Mouse (Mus musculus) MEL (cell line): ENCODE measurements around the gene St6galnac4. TPM values are rescaled to one million over a fixed set of nuclear protein-coding genes. Genes with fewer than 3 reads are reported as not detected.

ENCODE experiments used
- DNase-seq: peaks from one replicate; pipeline ENCODE4 v3.0.0; 2011; ENCODE audit warnings: low read depth, low spot score
- H3K27ac ChIP-seq: 2 replicates; pipeline ENCODE4 v1.5.1; 2012; ENCODE audit warnings: low read depth, mild to moderate bottlenecking, control low read depth, low read length, moderate library complexity; ENCODE audit not compliant: control insufficient read depth
- H3K27me3 ChIP-seq, 2 experiments: fragments of 150-350 bp in 1 of 2; sonication (generic) in 1 of 2; 2 replicates each; pipeline ENCODE4 v1.6.1; 2012; ENCODE audit warnings: low read length in 2 of 2, mild to moderate bottlenecking in 2 of 2, improper control_type of control experiment in 1 of 2, moderate library complexity in 1 of 2; ENCODE audit not compliant: insufficient read depth in 2 of 2, control insufficient read depth in 1 of 2
- H3K36me3 ChIP-seq, 2 experiments: 2 replicates each; pipeline ENCODE4 v1.6.1; 2012 to 2014; ENCODE audit warnings: low read length in 2 of 2, improper control_type of control experiment in 1 of 2, inconsistent platforms in 1 of 2, mild to moderate bottlenecking in 1 of 2; ENCODE audit not compliant: insufficient read depth in 2 of 2, control insufficient read depth in 1 of 2
- H3K4me1 ChIP-seq, 2 experiments: fragments of 150-350 bp in 1 of 2; sonication (generic) in 1 of 2; 2 replicates each; pipeline ENCODE4 v1.6.1; 2012; ENCODE audit warnings: low read length in 2 of 2, improper control_type of control experiment in 1 of 2, mild to moderate bottlenecking in 1 of 2; ENCODE audit not compliant: insufficient read depth in 2 of 2, control insufficient read depth in 1 of 2
- H3K4me3 ChIP-seq, 2 experiments: fragments of 150-350 bp in 1 of 2; sonication (generic) in 1 of 2; 2 replicates each; pipeline ENCODE4 v1.5.1; 2012; ENCODE audit warnings: low read depth in 2 of 2, low read length in 2 of 2, mild to moderate bottlenecking in 2 of 2, moderate library complexity in 2 of 2, control low read depth in 1 of 2, improper control_type of control experiment in 1 of 2; ENCODE audit not compliant: control insufficient read depth in 1 of 2, insufficient read depth in 1 of 2
- H3K79me2 ChIP-seq: 2 replicates; pipeline ENCODE4 v1.6.1; 2012; ENCODE audit warnings: mild to moderate bottlenecking, low read length, moderate library complexity; ENCODE audit not compliant: control insufficient read depth, poor library complexity, insufficient read depth
- H3K9ac ChIP-seq: 2 replicates; pipeline ENCODE4 v1.6.1; 2012; ENCODE audit warnings: low read depth, mild to moderate bottlenecking, control low read depth, low read length, moderate library complexity; ENCODE audit not compliant: control insufficient read depth, poor library complexity, severe bottlenecking
- H3K9me3 ChIP-seq: fragments of 150-350 bp; sonication (generic); replicated peaks from 2 replicates; pipeline ENCODE4 v1.6.1; 2012; ENCODE audit warnings: mild to moderate bottlenecking, low read length, improper control_type of control experiment, moderate library complexity; ENCODE audit not compliant: insufficient read depth
- E2F4 ChIP-seq: IDR thresholded peaks from 2 replicates; pipeline ENCODE4 v1.6.1; 2011; ENCODE audit warnings: low read depth, low read length, improper control_type of control experiment, borderline replicate concordance
- ELF1 ChIP-seq: IDR thresholded peaks from 2 replicates; pipeline ENCODE4 v1.6.1; 2014; ENCODE audit warnings: low read depth, mild to moderate bottlenecking, inconsistent platforms, low read length, improper control_type of control experiment, moderate library complexity
- ETS1 ChIP-seq: IDR thresholded peaks from 2 replicates; pipeline ENCODE4 v1.6.1; 2012; ENCODE audit warnings: low read depth, mild to moderate bottlenecking, inconsistent platforms, low read length, improper control_type of control experiment, moderate library complexity
- GABPA ChIP-seq: IDR thresholded peaks from 2 replicates; pipeline ENCODE4 v1.6.1; 2012; ENCODE audit warnings: low read depth, mild to moderate bottlenecking, inconsistent platforms, low read length, improper control_type of control experiment, moderate library complexity
- GATA1 ChIP-seq: IDR thresholded peaks from 2 replicates; pipeline ENCODE4 v1.6.1; 2011; ENCODE audit warnings: low read depth, low read length, improper control_type of control experiment
- HCFC1 ChIP-seq: IDR thresholded peaks from 2 replicates; pipeline ENCODE4 v1.6.1; 2012; ENCODE audit warnings: low read depth, mild to moderate bottlenecking, inconsistent platforms, low read length, improper control_type of control experiment, moderate library complexity
- MAX ChIP-seq: IDR thresholded peaks from 2 replicates; pipeline ENCODE4 v1.6.1; 2011; ENCODE audit warnings: low read length, improper control_type of control experiment
- MAZ ChIP-seq: IDR thresholded peaks from 2 replicates; pipeline ENCODE4 v1.6.1; 2012; ENCODE audit warnings: low read depth, mild to moderate bottlenecking, inconsistent platforms, low read length, improper control_type of control experiment
- MXI1 ChIP-seq: IDR thresholded peaks from 2 replicates; pipeline ENCODE4 v1.6.1; 2011; ENCODE audit warnings: mild to moderate bottlenecking, low read depth, low read length, improper control_type of control experiment
- MYC ChIP-seq: IDR thresholded peaks from 2 replicates; pipeline ENCODE4 v1.6.1; 2011; ENCODE audit warnings: low read depth, mild to moderate bottlenecking, low read length, improper control_type of control experiment, moderate library complexity
- NRF1 ChIP-seq: IDR thresholded peaks from 2 replicates; pipeline ENCODE4 v1.6.1; 2014; ENCODE audit warnings: low read depth, mild to moderate bottlenecking, inconsistent platforms, low read length, improper control_type of control experiment, moderate library complexity; ENCODE audit not compliant: poor library complexity, insufficient read depth, severe bottlenecking
- POLR2A ChIP-seq, 2 experiments: IDR thresholded peaks; 2 replicates each; pipeline ENCODE4 v1.6.1; 2011 to 2012; ENCODE audit warnings: low read length in 2 of 2, mild to moderate bottlenecking in 2 of 2, control low read depth in 1 of 2, improper control_type of control experiment in 1 of 2, low read depth in 1 of 2, moderate library complexity in 1 of 2; ENCODE audit not compliant: control insufficient read depth in 1 of 2, insufficient read depth in 1 of 2, poor library complexity in 1 of 2
- POLR2AphosphoS2 ChIP-seq: IDR thresholded peaks from 2 replicates; pipeline ENCODE4 v1.6.1; 2011; ENCODE audit warnings: low read length, improper control_type of control experiment
- POLR2AphosphoS5 ChIP-seq: IDR thresholded peaks from 2 replicates; pipeline ENCODE4 v1.6.1; 2012; ENCODE audit warnings: low read depth, borderline replicate concordance, mild to moderate bottlenecking, inconsistent platforms, low read length, moderate library complexity, mixed read lengths
- SIN3A ChIP-seq: IDR thresholded peaks from 2 replicates; pipeline ENCODE4 v1.6.1; 2012; ENCODE audit warnings: low read length, improper control_type of control experiment, inconsistent platforms
- SMC3 ChIP-seq: IDR thresholded peaks from 2 replicates; pipeline ENCODE4 v1.6.1; 2011; ENCODE audit warnings: low read depth, low read length, improper control_type of control experiment
- ZC3H11A ChIP-seq: IDR thresholded peaks from 2 replicates; pipeline ENCODE4 v1.6.1; 2012; ENCODE audit warnings: low read depth, mild to moderate bottlenecking, inconsistent platforms, low read length, improper control_type of control experiment
- ZKSCAN1 ChIP-seq: IDR thresholded peaks from 2 replicates; pipeline ENCODE4 v1.6.1; 2012; ENCODE audit warnings: low read depth, mild to moderate bottlenecking, inconsistent platforms, low read length, improper control_type of control experiment, moderate library complexity
- polyA plus RNA-seq, 2 experiments: library from polyadenylated mRNA; stranded (reverse) in 1 of 2; unstranded in 1 of 2; fragments of >175 nt in 1 of 2; fragments of >200 nt in 1 of 2; gene quantifications; 2 replicates each; pipeline versions ENCODE4 v1.2.1 to v1.2.4; 2012; ENCODE audit warnings: low replicate concordance in 2 of 2, low read depth in 1 of 2; ENCODE audit not compliant: insufficient read length in 2 of 2, insufficient read depth in 1 of 2, missing spikeins in 1 of 2
- total RNA-seq: library from RNA; depleted of rRNA; stranded (reverse); fragments of 300-350 nt; gene quantifications from 2 replicates; pipeline ENCODE4 v1.2.3, GENCODE M21; 2012

St6galnac4 gene
- total and polyA plus RNA-seq, 3 experiments = 58.3 to 109 TPM; not detected in 1

DNA sequence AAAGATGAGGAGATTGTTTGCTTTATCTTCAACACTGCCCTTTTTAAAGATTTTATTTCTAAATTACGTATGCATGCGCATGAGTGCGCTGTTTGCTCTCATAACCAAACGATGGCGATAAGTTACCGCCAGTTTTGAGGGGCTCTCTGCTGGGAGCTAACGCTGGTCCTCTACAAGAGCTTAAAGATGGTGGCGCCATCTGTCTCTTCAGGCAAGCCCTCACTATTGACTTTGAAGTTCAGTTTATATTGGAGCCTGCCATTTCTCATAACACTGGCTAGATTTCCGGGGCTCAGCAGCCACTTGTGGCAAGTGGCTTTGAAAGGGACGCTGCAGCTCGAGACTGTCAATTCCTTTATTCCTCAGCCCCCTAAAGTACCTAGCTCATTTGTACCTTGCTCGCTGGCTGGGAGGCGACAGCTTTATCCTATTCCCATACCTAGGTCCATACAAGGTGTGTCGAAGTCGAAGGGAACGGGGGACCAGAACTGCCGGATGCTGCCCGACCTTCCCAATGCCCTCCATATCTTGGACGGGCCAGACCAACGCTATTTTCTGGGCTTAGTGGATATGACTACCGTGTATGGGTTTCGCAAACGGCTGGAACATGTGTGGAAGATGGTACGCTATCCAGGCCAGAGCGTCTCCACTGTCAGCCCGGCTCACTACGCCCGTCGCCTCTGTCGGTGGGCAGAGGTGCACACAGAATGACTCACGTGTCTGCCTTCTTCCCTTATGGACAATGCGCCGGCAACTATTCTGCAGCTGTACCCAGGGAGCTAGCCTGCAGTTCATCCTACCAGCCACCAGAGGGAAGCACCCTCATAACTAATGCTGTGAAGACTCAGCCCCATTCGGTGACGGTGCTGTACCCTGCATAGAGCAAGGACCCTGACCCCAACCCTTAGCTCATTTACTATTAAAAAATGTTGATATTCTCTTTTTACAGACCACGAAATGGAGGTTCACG lies 3.8 kb upstream of the St6galnac4 start (continued):
- TF ChIP-seq ZKSCAN1 (no peak), MAX (peak; percentile 84), SMC3 (peak; percentile 79), ZC3H11A (peak; percentile 64), POLR2A (IDR thresholded peaks at IDR 0.05; ENCODE audit: control insufficient read depth in 1 of 2, insufficient read depth in 1 of 2, low read depth in 1 of 2, low read length in 2 of 2, poor library complexity in 1 of 2) (peak; percentile 22 to 83; a peak in 2 of 4 replicates), ELF1 (peak; percentile 27; the same call in 1 of the 2 replicates)
- TF ChIP-seq, all 39 proteins: peak for 21

DNA sequence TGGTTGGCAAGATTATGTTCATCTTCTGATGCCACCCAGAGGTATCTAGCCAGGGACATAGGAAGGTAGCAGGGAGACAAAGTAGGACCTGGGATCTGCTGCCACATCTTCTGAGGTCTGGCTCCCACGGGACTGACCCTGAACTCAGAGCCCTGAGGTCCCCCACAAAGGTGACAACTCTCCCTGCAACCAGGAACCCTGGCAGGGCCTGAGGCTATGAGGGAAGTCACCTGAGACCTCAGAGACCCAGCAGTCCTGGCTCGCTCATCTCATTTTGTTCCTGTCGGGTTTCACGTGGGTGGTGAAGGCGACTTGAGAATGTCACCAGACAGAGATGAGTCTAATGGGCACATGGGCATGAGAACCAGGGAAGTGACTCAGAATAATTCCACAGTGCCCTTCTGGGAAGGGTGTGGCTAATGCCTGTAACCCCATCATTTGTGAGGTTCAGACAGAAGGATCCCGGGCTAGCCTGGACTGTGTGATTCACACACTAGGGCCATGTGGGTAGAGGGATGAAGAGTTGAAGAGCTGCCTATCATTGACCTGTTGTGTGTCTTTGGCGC lies 1.7 kb upstream of the St6galnac4 start:
- peaks cover 5 to 34% of the 10 kb centered on the region in 2 experiments; a peak in 3 of 4 replicates for H3K4me1 ChIP-seq

DNA sequence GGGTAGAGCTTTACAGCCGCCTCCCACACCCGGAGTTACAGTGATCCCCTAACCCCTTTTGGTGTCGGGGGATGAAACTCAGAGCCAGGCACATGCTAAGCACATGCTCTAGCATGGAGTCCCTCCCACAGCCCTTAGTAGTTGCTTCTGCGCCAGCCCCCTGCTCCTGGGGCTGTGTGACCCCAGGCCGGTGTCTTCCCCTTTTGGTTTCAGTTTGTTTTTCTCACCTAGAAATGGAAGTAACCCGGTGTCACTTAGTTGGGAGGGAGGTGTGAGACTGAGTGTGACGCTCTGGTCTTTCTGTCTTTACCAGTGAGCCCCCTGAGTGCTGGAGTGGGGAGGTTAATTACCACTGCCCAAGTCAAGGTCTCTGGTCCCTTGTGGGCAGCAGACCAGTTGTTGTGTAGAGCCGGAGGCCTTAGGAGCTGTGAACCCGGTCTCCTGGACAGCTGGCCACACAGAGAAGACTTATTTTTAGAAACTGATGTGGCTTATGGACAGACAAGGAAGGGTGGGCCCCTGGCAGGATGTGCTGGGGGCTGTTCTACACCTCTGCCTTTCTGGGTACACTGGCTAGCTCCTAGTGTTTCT lies 931 bp downstream of the St6galnac4 start:
- Histone ChIP-seq H3K27ac (peak overlapping the region; percentile 61), H3K4me3 (peak overlapping the region; percentile 91 to 98), H3K27me3 (no peaks in the 10 kb centered on the region), H3K9ac (peak overlapping the region; percentile 94), H3K4me1 (peaks cover 5 to 22% of the 10 kb centered on the region in 2 experiments; a peak in 3 of 4 replicates), H3K79me2 (peaks cover 32% of the 10 kb centered on the region), H3K36me3 (peaks cover 0 to 15% of the 10 kb centered on the region in 2 experiments; a peak in 3 of 4 replicates), H3K9me3 (no peaks in the 10 kb centered on the region)
- TF ChIP-seq ETS1 (peak; percentile 18; the same call in 1 of the 2 replicates), MXI1 (peak; percentile 95), POLR2AphosphoS2 (no peak), MYC (peak; percentile 98), SIN3A (0 out of 2 replicates have a peak, but pooled peaks have one; percentile 69), NRF1 (0 out of 2 replicates have a peak, but pooled peaks have one; percentile 42), MAX (peak; percentile 93), MAZ (no peak), HCFC1 (peak; percentile 45; the same call in 1 of the 2 replicates)
- DNase-seq = peak; percentile 84

More for the DNA sequence above, 1.7 kb upstream of the St6galnac4 start:
- Histone ChIP-seq H3K36me3 (peaks cover 0 to 22% of the 10 kb centered on the region in 2 experiments; a peak in 3 of 4 replicates), H3K79me2 (peaks cover 32% of the 10 kb centered on the region), H3K27ac (no peak overlapping the region), H3K4me3 (no peak overlapping the region), H3K27me3 (no peaks in the 10 kb centered on the region), H3K9ac (no peak overlapping the region)
- no peak for DNase-seq
- no peak for TF ChIP-seq POLR2A (IDR thresholded peaks at IDR 0.05; ENCODE audit: control insufficient read depth in 1 of 2, insufficient read depth in 1 of 2, low read depth in 1 of 2, low read length in 2 of 2, poor library complexity in 1 of 2)
- no peak for TF ChIP-seq SMC3
- no peak for TF ChIP-seq GATA1
- no peak for TF ChIP-seq E2F4
- TF ChIP-seq GABPA = no peak
- TF ChIP-seq SIN3A = no peak
- TF ChIP-seq ETS1 = no peak
- no peak for TF ChIP-seq MAZ
- no peak for TF ChIP-seq MXI1
- TF ChIP-seq POLR2AphosphoS5 = no peak
- TF ChIP-seq NRF1 = no peak
- no peak for TF ChIP-seq HCFC1
- TF ChIP-seq, all 39 proteins: peak for 0
- no peaks in the 10 kb centered on the region for H3K9me3 ChIP-seq
